Mouse (Mus musculus) C2C12 (cell line): ENCODE results near the gene Sh3pxd2a.

Source experiments
- CEBPB ChIP-seq: IDR thresholded peaks from one replicate; pipeline ENCODE4 v1.6.1; 2011; ENCODE audit warnings: low read depth, mild to moderate bottlenecking, control low read depth, moderate library complexity
- CTCF ChIP-seq: IDR thresholded peaks from one replicate; pipeline ENCODE4 v1.5.1; 2011; ENCODE audit not compliant: control insufficient read depth, insufficient read depth, insufficient read length
- FOSL1 ChIP-seq: IDR thresholded peaks from one replicate; pipeline ENCODE4 v1.8.0; 2011; ENCODE audit warnings: mild to moderate bottlenecking, low read length; ENCODE audit not compliant: poor library complexity, insufficient read depth, severe bottlenecking
- MAX ChIP-seq: IDR thresholded peaks from one replicate; pipeline ENCODE4 v1.6.1; 2011; ENCODE audit warnings: mild to moderate bottlenecking, control low read depth
- MYOD1 ChIP-seq: IDR thresholded peaks from one replicate; pipeline ENCODE4 v1.6.1; 2011; ENCODE audit warnings: low read depth; ENCODE audit not compliant: control insufficient read depth, insufficient read length
- USF1 ChIP-seq: IDR thresholded peaks from one replicate; pipeline ENCODE4 v1.6.1; 2011; ENCODE audit warnings: low read depth, mild to moderate bottlenecking, control low read depth, moderate library complexity

GRCm38 (mm10) chr19:47315091-47315916 lies 148.9 kb downstream of the Sh3pxd2a start:
- TF ChIP-seq MAX (peak; percentile 36), CTCF (no peak), USF1 (no peak), CEBPB (no peak), MYOD1 (no peak), FOSL1 (peak; percentile 9)
